Mouse (Mus musculus) layer of hippocampus, postnatal 25 days (tissue): ENCODE results near the gene 1700017B05Rik. TPM values are rescaled to one million over a fixed set of nuclear protein-coding genes. Genes with fewer than 3 reads are reported as not detected.
A peak's percentile ranks its signal among the peaks of the same experiment; 100 is the strongest.
"Not testable (repeated sequence)": the region's sequence is repeated elsewhere in the genome, so short reads cannot be mapped to it uniquely, and the experiment has no call there.

Experiments used
- DNase-seq, 2 experiments: peaks; one replicate each; pipeline ENCODE4 v3.0.0; 2022; ENCODE audit warnings: mixed read lengths in 2 of 2, low spot score in 1 of 2; ENCODE audit errors: extremely low spot score in 1 of 2
- total RNA-seq, 2 experiments: library from RNA; stranded (reverse); gene quantifications; 2 replicates each; pipeline ENCODE4 v1.2.3; 2021

The 1700017B05Rik gene
- total RNA-seq, 2 experiments from 2014 or later: 27.1 to 28.9 TPM

GRCm38 (mm10) chr9:57223341-57223740, 39.1 kb downstream of the 1700017B05Rik start:
- DNase-seq: no peak

GRCm38 (mm10) chr9:57220356-57220755, 42.1 kb downstream of the 1700017B05Rik start:
- DNase-seq: peak; percentile 7 to 32

GRCm38 (mm10) chr9:57219511-57219910, 42.9 kb downstream of the 1700017B05Rik start:
- no peak for DNase-seq

GRCm38 (mm10) chr9:57218776-57219175, 43.6 kb downstream of the 1700017B05Rik start:
- no peak for DNase-seq

GRCm38 (mm10) chr9:57217220-57217619, 45.2 kb downstream of the 1700017B05Rik start:
- DNase-seq: no peak

- no peak for DNase-seq
Measured at GRCm38 (mm10) chr9:57214500-57214899, 47.9 kb downstream of the 1700017B05Rik start.

- no peak for DNase-seq
Measured at GRCm38 (mm10) chr9:57212448-57213222, 49.8 kb downstream of the 1700017B05Rik start.

GRCm38 (mm10) chr9:57209316-57209715, 53.1 kb downstream of the 1700017B05Rik start:
- DNase-seq: peak; percentile 16 to 68

GRCm38 (mm10) chr9:57206896-57207295, 55.5 kb downstream of the 1700017B05Rik start:
- no peak for DNase-seq

- DNase-seq: not testable (repeated sequence)
Measured at GRCm38 (mm10) chr9:57203571-57203970, 58.8 kb downstream of the 1700017B05Rik start.

Other genes with a start within 250 kb of the 1700017B05Rik start
- gene Sin3a, start 190.6 kb downstream of the 1700017B05Rik start, total RNA-seq: 10 to 100 TPM; 32.5 to 38.8 TPM
- 100 to 1,000 TPM; 109 to 160 TPM for gene Man2c1, start 131.9 kb downstream of the 1700017B05Rik start, total RNA-seq
- gene Neil1, start 114.3 kb downstream of the 1700017B05Rik start, total RNA-seq: 1 to 10 TPM; 8.8 to 9.3 TPM
- 10 to 100 TPM; 87.2 to 89.9 TPM for gene Commd4, start 104.3 kb downstream of the 1700017B05Rik start, total RNA-seq
- not detected for gene Trcg1, start 26.1 kb downstream of the 1700017B05Rik start, total RNA-seq
- gene Ppcdc, start 177.5 kb upstream of the 1700017B05Rik start, total RNA-seq: 10 to 100 TPM; 11.5 to 17.4 TPM
- 100 to 1,000 TPM; 420 to 434 TPM for gene Scamp5, start 205.4 kb upstream of the 1700017B05Rik start, total RNA-seq
- 10 to 100 TPM; 10.9 to 13.2 TPM for gene Rpp25, start 241.4 kb upstream of the 1700017B05Rik start, total RNA-seq